Mouse (Mus musculus): Measurements from ENCODE around the gene Dgcr2.

GRCm38 (mm10) chr16:17833321-17833680, 65.1 kb downstream of the Dgcr2 start:
- TF ChIP-seq POLR2A (IDR thresholded peaks at IDR 0.05; ENCODE audit: low read depth, low read length) (no peak), CTCF (IDR thresholded peaks at IDR 0.05; ENCODE audit: extremely low read depth, insufficient read length, insufficient replicate concordance, low read depth, low read length) (no peak)

Measured in small intestine, adult 2 months (tissue).